Mouse (Mus musculus) liver, embryonic 14.5 days (tissue): ENCODE measurements around the gene Zfp560.

Experiments used
- CTCF ChIP-seq: IDR thresholded peaks from 2 replicates; pipeline ENCODE4 v1.5.1; 2016; ENCODE audit warnings: antibody characterized with exemption, low read depth, control low read depth
- EP300 ChIP-seq: IDR thresholded peaks from 2 replicates; pipeline ENCODE4 v1.6.1; 2016; ENCODE audit warnings: antibody characterized with exemption, low read depth

GRCm38 (mm10) chr9:20384532-20385342 lies at the start of gene Zfp560:
- TF ChIP-seq CTCF (peak; percentile 79), EP300 (0 out of 2 replicates have a peak, but pooled peaks have one; percentile 20)
